Comparison of ENCODE assay signal across 20 mouse cellular contexts in genomic region chr7:101229336-101229735, GRCm38 (mm10).
"Had no signal": no experiment of that assay in that cellular context is flagged by ENCODE, and none has a peak within 500 bp of the region (broad histone marks: within the 10 kb centered on the region; RNA-seq: fewer than 3 reads in every experiment).

No protein-coding gene starts in this region.

- H3K27ac ChIP-seq: kidney, embryonic 15.5 days; limb, embryonic 10.5 days; limb, embryonic 13.5 days; liver, embryonic 12.5 days; liver, embryonic 15.5 days; lung, embryonic 15.5 days; midbrain, embryonic 10.5 days had no signal

- H3K4me3 ChIP-seq: kidney, embryonic 15.5 days; limb, embryonic 10.5 days; limb, embryonic 13.5 days; liver, embryonic 12.5 days; liver, embryonic 15.5 days; lung, embryonic 15.5 days; megakaryocyte, embryonic 14.5 days; midbrain, embryonic 10.5 days had no signal

- DNase-seq: kidney, adult 8-10 months; kidney, postnatal 10 days; kidney, postnatal 36 days; liver; lung, adult 18-20 months; lung, postnatal 10 days; lung, postnatal 36 days; right cerebral cortex, adult 18-20 months; right cerebral cortex, postnatal 14 days; right cerebral cortex, postnatal 4 days; thymus, adult 18-20 months; thymus, postnatal 36 days had no signal

- H3K4me1 ChIP-seq: limb, embryonic 10.5 days; limb, embryonic 13.5 days; liver, embryonic 12.5 days; lung, embryonic 15.5 days; midbrain, embryonic 10.5 days had no signal

- H3K27me3 ChIP-seq: kidney, embryonic 15.5 days; limb, embryonic 13.5 days; liver, embryonic 12.5 days; liver, embryonic 15.5 days; lung, embryonic 15.5 days; megakaryocyte, embryonic 14.5 days had no signal

- H3K36me3 ChIP-seq: limb, embryonic 10.5 days; limb, embryonic 13.5 days; liver, embryonic 15.5 days; lung, embryonic 15.5 days; midbrain, embryonic 10.5 days had no signal
